Mouse (Mus musculus) E14TG2a.4 (cell line): ENCODE measurements at regions not wholly inside any gene's neighbourhood (a gene's known extent, or its start where the extent isn't known, plus 50 kb on each side); places are given as distances from the start of the nearest gene placed in this dataset.
A peak's percentile ranks its signal among the peaks of the same experiment; 100 is the strongest.

ENCODE experiments used
- H3K27me3 ChIP-seq: 2 replicates; pipeline ENCODE4 v1.6.1; 2014; ENCODE audit warnings: low read length, control low read depth; ENCODE audit not compliant: insufficient read depth
- H3K36me3 ChIP-seq: 2 replicates; pipeline ENCODE4 v1.6.1; 2014; ENCODE audit warnings: low read length, control low read depth; ENCODE audit not compliant: insufficient read depth
- H3K4me1 ChIP-seq: replicated peaks from 2 replicates; pipeline ENCODE4 v1.6.1; 2014; ENCODE audit warnings: low read depth, low read length, control low read depth
- H3K4me3 ChIP-seq: replicated peaks from 2 replicates; pipeline ENCODE4 v1.5.1; 2014; ENCODE audit warnings: mild to moderate bottlenecking, low read length
- H3K9me3 ChIP-seq: 2 replicates; pipeline ENCODE4 v1.6.1; 2014; ENCODE audit warnings: low read length, control low read depth
- CTCF ChIP-seq: conservative IDR thresholded peaks from 2 replicates; pipeline ENCODE4 v1.5.1; 2014; ENCODE audit warnings: low read length
- NANOG ChIP-seq: IDR thresholded peaks from 2 replicates; pipeline ENCODE4 v1.6.1; 2014; ENCODE audit warnings: borderline replicate concordance, low read length, mixed read lengths
- POU5F1 ChIP-seq: IDR thresholded peaks from 2 replicates; pipeline ENCODE4 v1.6.1; 2014; ENCODE audit warnings: low read length, borderline replicate concordance

- Histone ChIP-seq H3K36me3 (no peaks in the 10 kb centered on the region), H3K4me1 (no peaks in the 10 kb centered on the region), H3K9me3 (peaks cover 9% of the 10 kb centered on the region), H3K4me3 (no peak overlapping the region), H3K27me3 (no peaks in the 10 kb centered on the region)
- TF ChIP-seq NANOG (no peak), CTCF (peak; percentile 29)
These were observed 75.6 kb upstream of the 1700006A11Rik start for GRCm38 (mm10) chr3:124501427-124501826.

GRCm38 (mm10) chr3:124496072-124496471, 70.2 kb upstream of the 1700006A11Rik start:
- TF ChIP-seq NANOG (no peak), POU5F1 (no peak), CTCF (peak; percentile 78)
- no peaks in the 10 kb centered on the region for H3K36me3 ChIP-seq
- no peak overlapping the region for H3K4me3 ChIP-seq

More at GRCm38 (mm10) chr3:124496072-124496471, 70.2 kb upstream of the 1700006A11Rik start:
- no peaks in the 10 kb centered on the region for H3K9me3 ChIP-seq
- no peaks in the 10 kb centered on the region for H3K4me1 ChIP-seq
- H3K27me3 ChIP-seq = no peaks in the 10 kb centered on the region
